Mouse (Mus musculus): ENCODE data around the gene Surf6. TPM values are rescaled to one million over a fixed set of nuclear protein-coding genes. Genes with fewer than 3 reads are reported as not detected.
"Not testable (repeated sequence)": the region's sequence is repeated elsewhere in the genome, so short reads cannot be mapped to it uniquely, and the experiment has no call there.

Surf6 gene
- polyA plus RNA-seq, 1 experiment: 20.2 TPM

GRCm38 (mm10) chr2:26913416-26914147, 10.9 kb upstream of the Surf6 start:
- no peak for DNase-seq (ENCODE audit: extremely low spot score in 1 of 2, low spot score in 1 of 2)

GRCm38 (mm10) chr2:26912253-26912770, 9.6 kb upstream of the Surf6 start:
- DNase-seq (ENCODE audit: extremely low spot score in 1 of 2, low spot score in 1 of 2): no peak

- DNase-seq (ENCODE audit: extremely low spot score in 1 of 2, low spot score in 1 of 2): peak in 1 of 2 experiments; percentile 54
These were observed 8.5 kb upstream of the Surf6 start for GRCm38 (mm10) chr2:26910994-26911765.

GRCm38 (mm10) chr2:26910124-26910993, 7.7 kb upstream of the Surf6 start, which contains the start of the genes Med22 and Rpl7a:
Gene Med22 (minus strand): TSS chr2:26910677.
Gene Rpl7a (plus strand): TSS chr2:26910764.
- DNase-seq (ENCODE audit: extremely low spot score in 1 of 2, low spot score in 1 of 2): peak; percentile 99 to 100

GRCm38 (mm10) chr2:26909387-26909784, 6.7 kb upstream of the Surf6 start:
- no peak for DNase-seq (ENCODE audit: extremely low spot score in 1 of 2, low spot score in 1 of 2)

- no peak for DNase-seq (ENCODE audit: extremely low spot score in 1 of 2, low spot score in 1 of 2)
These were observed 6.2 kb upstream of the Surf6 start for GRCm38 (mm10) chr2:26908710-26909386.

- no peak for DNase-seq (ENCODE audit: extremely low spot score in 1 of 2, low spot score in 1 of 2)
These were observed 4.4 kb upstream of the Surf6 start for GRCm38 (mm10) chr2:26907109-26907508.

- DNase-seq (ENCODE audit: extremely low spot score in 1 of 2, low spot score in 1 of 2): no peak
These were observed 3.8 kb upstream of the Surf6 start for GRCm38 (mm10) chr2:26906431-26906830.

GRCm38 (mm10) chr2:26905936-26906335, 3.3 kb upstream of the Surf6 start:
- no peak for DNase-seq (ENCODE audit: extremely low spot score in 1 of 2, low spot score in 1 of 2)

GRCm38 (mm10) chr2:26903311-26903710, 632 bp upstream of the Surf6 start:
- no peak for DNase-seq (ENCODE audit: extremely low spot score in 1 of 2, low spot score in 1 of 2)

GRCm38 (mm10) chr2:26901834-26902400, 762 bp downstream of the Surf6 start:
- no peak for DNase-seq (ENCODE audit: extremely low spot score in 1 of 2, low spot score in 1 of 2)

GRCm38 (mm10) chr2:26900731-26901130, 1.9 kb downstream of the Surf6 start:
- DNase-seq (ENCODE audit: extremely low spot score in 1 of 2, low spot score in 1 of 2): no peak

GRCm38 (mm10) chr2:26895898-26896297, 6.8 kb downstream of the Surf6 start:
- no peak for DNase-seq (ENCODE audit: extremely low spot score in 1 of 2, low spot score in 1 of 2)

GRCm38 (mm10) chr2:26886170-26886569, 16.5 kb downstream of the Surf6 start:
- DNase-seq (ENCODE audit: extremely low spot score in 1 of 2, low spot score in 1 of 2): not testable (repeated sequence)

- DNase-seq (ENCODE audit: extremely low spot score in 1 of 2, low spot score in 1 of 2): not testable (repeated sequence)
These were observed 17.1 kb downstream of the Surf6 start for GRCm38 (mm10) chr2:26885541-26885940.

- no peak for DNase-seq (ENCODE audit: extremely low spot score in 1 of 2, low spot score in 1 of 2)
These were observed 24.1 kb downstream of the Surf6 start for GRCm38 (mm10) chr2:26878571-26878970.

- no peak for DNase-seq (ENCODE audit: extremely low spot score in 1 of 2, low spot score in 1 of 2)
These were observed 32.0 kb downstream of the Surf6 start for GRCm38 (mm10) chr2:26870666-26871065.

- DNase-seq (ENCODE audit: extremely low spot score in 1 of 2, low spot score in 1 of 2): no peak
These were observed 37.8 kb downstream of the Surf6 start, which contains the start of gene Abo for GRCm38 (mm10) chr2:26864879-26865278. Gene Abo (minus strand): TSS chr2:26864979.

GRCm38 (mm10) chr2:26862856-26863255, 39.8 kb downstream of the Surf6 start:
- DNase-seq (ENCODE audit: extremely low spot score in 1 of 2, low spot score in 1 of 2): no peak

- peak in 1 of 2 experiments; percentile 28 for DNase-seq (ENCODE audit: extremely low spot score in 1 of 2, low spot score in 1 of 2)
These were observed 55.0 kb downstream of the Surf6 start for GRCm38 (mm10) chr2:26847706-26848105.

Data from frontal cortex, adult 2 months (tissue).